Mouse (Mus musculus): ENCODE data around the gene Jak1. TPM values are rescaled to one million over a fixed set of nuclear protein-coding genes. Genes with fewer than 3 reads are reported as not detected.

Jak1 gene
- 55.8 and 59.0 TPM in 2 replicates for polyA plus RNA-seq (2015; fragmentation: Nextera tagmentation; extraction: Ambion mirVana)

DNA sequence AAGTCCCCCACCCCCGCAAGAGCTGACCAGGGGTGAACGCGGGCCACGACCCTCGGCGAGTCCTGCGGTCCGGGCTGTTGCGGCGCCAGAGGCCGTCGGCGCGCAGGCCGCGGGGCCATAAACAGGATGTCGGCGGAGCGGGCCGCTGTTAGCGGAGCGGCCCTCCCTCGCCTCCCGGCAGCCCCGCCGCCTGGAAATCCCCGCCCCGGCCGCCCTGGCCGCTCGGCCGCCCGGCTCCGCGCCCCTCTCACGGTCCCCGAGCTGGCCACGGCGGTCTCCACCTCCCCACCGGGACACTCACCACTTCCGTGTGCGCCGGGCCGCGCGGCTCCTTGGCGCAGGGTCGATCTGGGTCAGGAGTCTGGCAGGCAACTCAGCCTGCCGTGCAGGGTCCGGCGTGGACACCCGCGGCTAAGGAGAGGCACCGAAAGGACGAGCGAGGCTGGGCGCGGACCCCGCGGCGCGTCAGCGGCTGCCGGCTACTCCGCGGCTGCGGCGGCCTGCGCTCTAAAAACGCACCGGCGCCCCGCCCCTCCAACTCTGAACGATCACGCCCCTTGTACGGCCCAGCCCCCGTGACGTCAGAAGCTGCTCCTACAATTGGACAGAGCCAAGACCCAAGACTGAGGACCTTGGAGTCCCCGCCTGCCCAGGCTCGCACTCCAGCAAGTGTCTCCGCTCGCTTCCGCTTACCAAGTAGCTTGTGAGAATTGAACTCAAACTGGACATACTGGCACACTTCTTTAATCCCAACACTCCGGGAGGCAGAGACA lies at the start of gene Jak1:
Gene Jak1, minus strand, starts transcription at position 542 of the 773 bp plus-strand sequence.

Other genes with a start within 250 kb of the Jak1 start
- gene Gm10577, start 244.6 kb downstream of the Jak1 start, polyA plus RNA-seq (2015; fragmentation: Nextera tagmentation; extraction: Ambion mirVana): not detected in 2 replicates
- 3.1 and 4.0 TPM in 2 replicates for gene Raver2, start 196.3 kb downstream of the Jak1 start, polyA plus RNA-seq (2015; fragmentation: Nextera tagmentation; extraction: Ambion mirVana)
- gene Ak4, start 154.0 kb upstream of the Jak1 start, polyA plus RNA-seq (2015; fragmentation: Nextera tagmentation; extraction: Ambion mirVana): 1.5 and 1.9 TPM in 2 replicates
- gene Dnajc6, start 231.4 kb upstream of the Jak1 start, polyA plus RNA-seq (2015; fragmentation: Nextera tagmentation; extraction: Ambion mirVana): 0.11 and 0.24 TPM in 2 replicates